Mouse (Mus musculus) kidney, postnatal 10 days (tissue): ENCODE results near the gene Sgsm2.
"Not testable (repeated sequence)": the region's sequence is repeated elsewhere in the genome, so short reads cannot be mapped to it uniquely, and the experiment has no call there.

Experiments
- DNase-seq: peaks from one replicate; pipeline ENCODE4 v3.0.0; 2021; ENCODE audit warnings: mixed read lengths

The Sgsm2 gene

DNA sequence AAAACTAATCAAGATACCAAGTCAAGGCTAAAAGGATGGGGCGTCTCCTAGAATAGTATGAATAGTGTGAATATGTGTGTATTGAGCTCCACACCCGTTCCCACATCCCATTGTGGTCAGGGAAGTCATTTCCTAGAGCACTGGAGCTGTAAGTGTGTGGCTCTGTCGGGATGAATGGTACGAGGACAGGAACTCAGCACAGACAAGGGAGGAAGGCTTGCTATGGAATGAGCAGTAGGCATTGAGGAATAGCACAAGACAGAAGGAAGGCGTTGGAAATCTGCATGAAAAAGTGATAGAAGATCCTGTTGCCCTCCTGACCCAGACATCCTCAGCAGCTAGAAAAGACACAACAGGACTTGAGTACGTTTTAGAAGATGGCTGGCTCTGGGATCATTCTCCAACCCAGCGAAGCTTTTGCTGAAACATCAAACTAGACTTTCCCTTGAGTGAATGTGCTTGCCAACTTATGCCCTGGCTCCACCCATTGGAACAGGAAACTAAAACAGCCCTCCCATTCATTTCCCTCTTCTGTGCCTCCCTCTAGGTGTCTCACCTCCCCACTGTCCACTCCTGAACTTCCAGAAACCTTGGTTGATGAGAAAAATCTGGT lies 69.0 kb downstream of the Sgsm2 start:
- no peak for DNase-seq

DNA sequence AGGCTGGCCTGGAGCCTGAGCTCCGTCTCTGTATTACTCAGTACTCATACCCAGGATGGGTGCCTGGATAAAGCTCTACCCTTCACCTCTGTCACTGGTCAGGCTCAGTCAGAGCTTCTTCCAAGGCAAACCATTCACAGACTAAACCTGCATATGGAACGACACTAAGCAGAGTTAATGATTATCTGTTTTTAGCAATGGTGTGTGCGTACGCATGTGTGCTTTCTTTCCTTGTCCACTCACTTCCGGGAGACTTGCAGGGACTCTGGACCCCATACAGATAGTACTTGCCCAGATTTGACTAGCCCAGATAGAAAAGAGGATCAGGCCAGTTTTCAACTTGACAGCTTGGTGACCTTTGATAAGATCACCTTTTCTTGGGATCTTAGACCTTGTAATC lies 70.2 kb downstream of the Sgsm2 start:
- peak; percentile 23 for DNase-seq

DNA sequence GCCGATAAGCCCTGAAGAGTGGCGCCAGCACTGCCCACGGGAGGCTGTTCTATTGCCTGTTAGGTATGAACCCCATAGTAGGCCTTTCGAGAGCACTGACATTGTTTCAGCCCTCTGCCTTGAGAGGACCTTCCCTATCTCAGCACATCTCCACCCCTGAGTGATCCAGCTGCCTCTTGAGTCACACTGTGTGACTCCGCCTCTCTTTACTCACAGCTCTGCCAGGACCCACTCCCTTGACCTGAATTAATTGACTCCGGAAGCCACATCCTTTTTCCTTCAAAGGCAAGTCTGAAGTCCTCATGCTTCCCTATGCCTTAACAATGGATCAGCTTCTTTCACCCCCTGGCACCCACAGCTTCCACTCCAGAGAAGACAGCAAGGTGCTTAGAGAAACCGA lies 70.7 kb downstream of the Sgsm2 start:
- peak; percentile 48 for DNase-seq

DNA sequence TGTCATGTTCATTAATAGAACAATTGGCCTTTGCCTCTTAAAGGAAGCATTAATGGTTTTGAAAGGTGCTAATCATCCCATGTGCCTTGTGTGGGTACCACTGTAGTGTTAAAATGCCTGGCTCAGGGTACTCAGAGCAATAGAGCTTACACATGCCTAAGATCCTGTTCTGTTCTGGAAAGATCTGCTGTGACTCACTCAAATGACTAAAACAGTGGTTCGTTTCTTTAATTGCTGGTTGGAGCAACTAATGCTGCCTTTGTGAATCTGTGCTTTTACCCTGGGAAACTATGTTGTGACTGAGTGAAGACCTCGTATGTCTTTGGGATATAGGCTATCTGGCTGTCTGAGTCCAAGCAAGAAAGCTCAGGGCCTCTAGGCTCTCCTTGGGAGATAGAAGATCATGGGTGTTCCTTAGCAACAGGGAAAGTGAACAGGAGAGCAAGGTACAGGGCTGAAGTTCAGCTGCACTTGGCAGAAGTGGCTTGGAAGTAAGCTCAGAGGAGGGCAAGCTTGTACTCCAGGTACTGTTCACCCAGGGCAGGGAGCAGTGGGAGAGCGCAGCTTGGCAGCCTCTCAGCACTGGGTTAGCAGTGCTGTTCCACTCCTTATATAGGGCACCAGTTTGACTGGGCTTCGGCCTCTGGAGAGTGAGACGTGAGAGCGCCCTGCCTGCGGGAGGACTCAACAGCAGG lies 74.0 kb downstream of the Sgsm2 start:
- DNase-seq: peak; percentile 68

DNA sequence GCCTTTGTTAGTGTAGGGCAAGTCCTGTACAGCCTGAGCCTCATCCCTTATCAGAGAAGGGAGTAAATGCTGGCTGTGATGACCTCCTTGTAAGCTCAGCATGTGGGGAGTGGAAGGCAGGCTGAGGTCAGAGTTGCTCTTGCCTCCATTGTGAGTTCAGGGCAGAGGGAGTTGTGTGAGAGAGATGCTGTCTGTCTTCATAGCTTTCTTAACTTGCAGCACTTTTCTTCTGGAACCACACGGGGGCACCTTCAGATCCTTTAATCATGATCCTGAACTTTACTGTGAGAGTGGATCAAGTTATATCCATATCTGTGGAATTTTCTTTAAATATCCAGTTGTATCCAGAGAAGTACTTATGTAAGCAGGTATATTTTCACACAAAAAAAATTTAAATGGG lies 75.4 kb downstream of the Sgsm2 start:
- peak; percentile 63 for DNase-seq

DNA sequence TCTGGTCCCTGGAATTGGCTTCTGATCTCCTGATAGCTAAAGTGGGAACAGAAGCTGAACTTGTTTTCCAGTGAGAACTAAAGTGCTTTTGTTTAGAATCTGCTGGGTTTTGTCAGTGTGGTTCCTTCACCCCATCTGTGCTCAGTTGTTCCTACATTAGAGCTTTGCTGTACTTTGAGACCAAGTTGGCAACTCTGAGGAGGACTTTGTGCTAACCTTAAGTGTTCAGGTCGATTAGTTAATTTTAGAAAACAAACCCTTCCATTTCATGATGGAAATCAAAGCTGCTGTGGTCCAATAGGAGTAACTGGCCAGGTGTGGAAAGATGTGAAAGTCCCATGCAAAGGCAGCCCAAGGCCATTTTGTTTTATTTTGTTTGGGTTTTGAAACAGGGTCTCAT lies 75.9 kb downstream of the Sgsm2 start:
- DNase-seq: no peak

DNA sequence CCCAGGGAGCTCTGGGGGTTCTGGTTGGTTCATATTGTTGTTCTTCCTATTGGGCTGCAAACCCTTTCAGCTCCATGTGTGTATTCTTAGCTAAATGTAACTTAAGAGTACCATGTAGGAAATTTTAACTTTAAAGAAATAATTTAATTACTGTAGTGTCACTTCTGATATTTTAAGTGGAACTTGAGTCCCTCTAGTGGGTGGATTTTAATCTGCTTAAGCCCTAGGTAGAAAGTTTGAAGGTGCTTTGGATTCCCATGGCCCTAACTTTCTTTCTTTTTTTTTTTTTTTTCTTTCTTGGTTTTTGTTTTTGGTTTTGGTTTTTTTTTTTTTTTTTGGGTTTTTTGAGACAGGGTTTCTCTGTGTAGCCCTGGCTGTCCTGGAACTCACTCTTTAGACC lies 81.1 kb downstream of the Sgsm2 start:
- no peak for DNase-seq

DNA sequence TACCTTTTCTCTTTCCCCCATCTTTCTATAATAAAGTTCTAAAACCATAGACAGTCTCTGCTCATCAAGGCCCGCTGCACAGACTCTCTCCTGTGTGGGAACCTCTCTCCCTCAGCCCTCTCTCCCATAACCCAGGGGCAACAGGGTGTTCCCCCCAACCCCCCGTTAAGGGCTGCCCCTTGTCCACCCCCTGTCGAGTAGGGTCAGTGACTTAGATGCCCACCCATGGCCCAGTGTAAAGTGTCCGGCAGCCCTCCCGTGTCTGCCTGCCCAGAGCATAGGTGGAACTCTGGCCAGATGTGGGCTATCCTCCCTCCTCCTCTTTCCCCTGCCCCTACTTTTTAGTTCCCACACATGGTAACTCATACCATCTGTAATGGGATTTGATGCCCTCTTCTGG lies 85.3 kb downstream of the Sgsm2 start:
- no peak for DNase-seq

DNA sequence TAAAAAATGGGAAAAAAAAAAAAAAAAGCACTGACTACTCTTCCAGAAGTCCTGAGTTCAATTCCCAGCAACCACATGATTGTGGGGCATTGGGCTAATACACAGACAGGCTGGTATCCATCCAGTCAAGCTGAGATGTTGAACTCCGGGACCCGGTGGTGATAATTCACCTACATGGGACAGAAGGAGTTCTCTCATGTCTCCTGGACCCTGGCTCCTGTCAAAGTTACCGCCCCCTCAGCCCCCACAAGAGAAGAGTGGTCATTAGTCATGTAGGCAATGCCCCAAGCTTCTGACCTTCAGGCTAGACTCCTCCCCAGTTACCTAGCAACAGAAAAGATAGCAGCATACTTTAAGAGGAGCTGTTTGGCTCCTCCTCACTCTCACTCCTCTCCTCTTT lies 85.8 kb downstream of the Sgsm2 start:
- not testable (repeated sequence) for DNase-seq

DNA sequence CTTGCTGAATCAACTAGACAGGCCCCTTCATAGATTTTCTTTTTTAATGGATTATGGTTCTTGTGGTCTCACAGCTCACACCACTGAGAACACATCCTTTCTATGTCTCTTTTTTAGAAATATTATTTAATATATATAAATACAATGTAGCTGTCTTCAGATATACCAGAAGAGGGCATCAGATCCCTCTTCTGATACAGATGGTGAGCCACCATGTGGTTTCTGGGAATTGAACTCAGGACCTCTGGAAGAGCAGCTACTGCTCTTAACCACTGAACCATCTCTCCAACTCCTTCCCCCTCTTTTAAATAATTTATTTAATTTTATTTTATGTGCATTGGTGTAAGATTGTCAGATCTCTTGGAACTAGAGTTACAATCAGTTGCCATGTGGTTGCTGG lies 86.7 kb downstream of the Sgsm2 start:
- no peak for DNase-seq

DNA sequence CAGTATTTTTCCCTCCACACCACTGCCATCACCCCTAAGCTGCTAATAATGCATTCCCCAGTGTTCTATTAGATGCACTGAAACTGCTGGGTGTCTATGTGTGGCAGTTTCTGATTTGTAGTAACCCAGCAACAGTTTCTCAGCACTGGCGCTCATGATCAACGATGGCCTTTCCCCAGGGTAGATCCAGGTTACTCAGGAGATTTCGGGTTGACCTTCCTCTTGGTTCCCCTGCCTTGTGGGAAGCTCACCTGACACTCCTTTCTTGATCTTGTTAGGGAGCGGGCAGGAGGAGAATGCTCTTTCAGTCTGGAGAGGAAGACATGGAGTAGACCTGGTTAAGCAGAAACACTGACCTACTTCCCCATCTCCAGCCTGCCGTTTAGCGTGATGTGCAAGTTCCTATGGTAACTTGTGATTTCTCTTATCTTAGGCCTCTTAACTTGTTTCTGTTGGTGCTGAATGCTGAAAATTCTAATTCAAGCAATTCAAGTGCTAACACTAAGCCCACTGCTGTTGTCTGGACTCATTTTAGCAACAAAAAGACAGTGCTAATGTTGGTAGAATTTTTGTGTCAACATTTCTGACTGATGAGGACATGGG lies 88.5 kb downstream of the Sgsm2 start:
- no peak for DNase-seq

DNA sequence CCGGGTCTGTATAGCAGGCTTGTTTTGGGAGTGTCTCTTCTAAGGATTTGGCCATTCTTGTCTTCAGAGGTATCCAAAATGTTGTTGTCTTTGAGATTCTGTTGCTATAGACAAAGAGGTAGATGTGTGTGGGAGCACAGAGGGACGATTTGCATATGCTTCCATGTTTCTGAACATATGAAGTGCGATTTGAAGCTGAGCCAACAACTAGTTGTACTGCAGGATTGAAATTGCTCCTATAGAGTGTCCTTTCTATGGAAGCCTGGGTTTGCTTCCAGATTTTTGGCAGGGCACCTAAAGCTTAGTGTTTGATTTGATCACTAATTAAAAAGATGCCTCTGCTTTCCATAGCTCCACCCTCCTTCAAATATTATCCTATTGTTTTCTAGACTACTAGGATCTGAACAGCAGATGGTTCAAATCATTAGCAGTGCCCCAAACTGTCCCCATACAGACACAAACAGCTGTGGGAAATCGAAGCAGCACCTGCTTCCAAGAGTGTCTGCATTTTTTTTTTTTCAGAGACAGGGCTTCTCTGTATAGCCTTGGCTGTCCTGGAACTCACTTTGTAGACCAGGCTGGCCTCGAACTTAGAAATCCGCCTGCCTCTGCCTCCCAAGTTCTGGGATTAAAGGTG lies 89.5 kb downstream of the Sgsm2 start:
- DNase-seq: no peak

DNA sequence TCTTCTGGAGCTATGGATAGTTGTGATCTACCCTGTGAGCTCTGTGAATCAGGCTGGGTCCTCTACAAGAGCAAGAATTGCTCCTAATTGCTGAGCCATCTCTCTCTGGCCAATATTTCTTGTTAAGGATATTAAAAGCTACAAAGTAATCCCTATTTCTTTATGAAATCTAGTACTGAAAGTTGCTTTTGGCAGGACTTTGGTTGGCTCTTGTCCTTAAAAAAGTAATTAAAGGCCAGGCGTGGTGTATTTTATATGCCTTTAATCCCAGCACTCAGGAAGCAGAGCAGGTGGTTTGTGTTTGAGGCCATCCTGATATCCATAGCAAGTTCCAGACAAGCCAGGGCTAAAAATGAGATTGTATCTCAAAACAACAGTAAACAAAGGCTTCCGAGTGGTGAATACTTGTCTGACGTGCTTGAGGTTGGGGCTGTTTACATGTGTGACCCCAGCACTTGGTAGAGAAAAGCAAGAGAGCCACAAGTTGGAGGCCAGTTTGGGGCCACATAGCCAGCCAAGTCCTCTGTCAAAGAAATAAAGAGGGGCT lies 92.7 kb downstream of the Sgsm2 start:
- DNase-seq: peak; percentile 35

DNA sequence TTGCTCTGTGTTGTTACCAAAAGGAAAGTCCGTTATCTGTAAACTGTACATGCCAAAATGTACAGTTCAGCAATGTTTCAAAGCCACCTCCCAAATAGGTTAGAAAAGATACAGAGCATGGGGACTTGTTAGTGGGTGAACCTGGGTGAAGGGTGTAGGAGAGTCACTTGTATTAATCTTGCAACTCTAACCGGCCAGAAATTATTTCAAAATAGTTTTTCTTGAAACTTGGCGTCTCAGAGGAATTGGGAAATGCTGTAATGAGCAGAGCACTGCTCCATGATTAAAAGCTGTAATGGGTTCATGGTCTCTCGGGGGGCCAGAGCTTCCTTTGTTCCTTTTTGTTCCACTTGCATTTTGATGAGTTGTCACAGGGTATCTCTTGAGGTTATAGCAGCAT lies 96.2 kb downstream of the Sgsm2 start:
- DNase-seq: no peak
